Mouse (Mus musculus) lung, embryonic 15.5 days (tissue): ENCODE data around the gene Slc22a28. TPM values are rescaled to one million over a fixed set of nuclear protein-coding genes. Genes with fewer than 3 reads are reported as not detected.
"Not testable (repeated sequence)": the region's sequence is repeated elsewhere in the genome, so short reads cannot be mapped to it uniquely, and the experiment has no call there.

Experiments
- ATAC-seq: fragments of 200-750 bp; cut with Nextera tagmentation; 2 replicates; pipeline ENCODE4 v1.8.0; 2017; ENCODE audit warnings: moderate number of reproducible peaks, borderline replicate concordance; ENCODE audit not compliant: low FRiP score, low TSS enrichment; ENCODE audit errors: extremely low read depth
- H3K27ac ChIP-seq: fragments of 300-500 bp; sonication (generic); 2 replicates; pipeline ENCODE4 v1.5.1; 2015; ENCODE audit warnings: moderate library complexity, mild to moderate bottlenecking, inconsistent platforms
- H3K27me3 ChIP-seq: fragments of 300-500 bp; sonication (generic); 2 replicates; pipeline ENCODE4 v1.6.1; 2015; ENCODE audit warnings: inconsistent platforms
- H3K36me3 ChIP-seq: fragments of 300-500 bp; sonication (generic); 2 replicates; pipeline ENCODE4 v1.6.1; 2015; ENCODE audit warnings: inconsistent platforms
- H3K4me1 ChIP-seq: fragments of 300-500 bp; sonication (generic); 2 replicates; pipeline ENCODE4 v1.6.1; 2015; ENCODE audit warnings: inconsistent platforms
- H3K4me2 ChIP-seq: fragments of 300-500 bp; sonication (generic); 2 replicates; pipeline ENCODE4 v1.6.1; 2015; ENCODE audit warnings: inconsistent platforms, mild to moderate bottlenecking, moderate library complexity
- H3K4me3 ChIP-seq: fragments of 300-500 bp; sonication (generic); 2 replicates; pipeline ENCODE4 v1.5.1; 2015; ENCODE audit warnings: mild to moderate bottlenecking, inconsistent platforms
- H3K9ac ChIP-seq: fragments of 300-500 bp; sonication (generic); 2 replicates; pipeline ENCODE4 v1.6.1; 2015; ENCODE audit warnings: inconsistent platforms
- H3K9me3 ChIP-seq: fragments of 300-500 bp; sonication (generic); 2 replicates; pipeline ENCODE4 v1.6.1; 2016; ENCODE audit warnings: inconsistent platforms
- WGBS: fragments of 180-500 bp; shearing (Covaris S2); methylation state at CpG from one replicate; pipeline ENCODE4 v1.1.7; 2015; 5-methylcytosine and 5-hydroxymethylcytosine counted together
- polyA plus RNA-seq: library from polyadenylated mRNA; unstranded; fragments of >200 nt; fragmentation: Nextera tagmentation; extraction: Ambion mirVana; gene quantifications from 2 replicates; pipeline ENCODE4 v1.2.1, GENCODE M21; 2015

The Slc22a28 gene
- polyA plus RNA-seq, result not detected in 2 replicates

DNA sequence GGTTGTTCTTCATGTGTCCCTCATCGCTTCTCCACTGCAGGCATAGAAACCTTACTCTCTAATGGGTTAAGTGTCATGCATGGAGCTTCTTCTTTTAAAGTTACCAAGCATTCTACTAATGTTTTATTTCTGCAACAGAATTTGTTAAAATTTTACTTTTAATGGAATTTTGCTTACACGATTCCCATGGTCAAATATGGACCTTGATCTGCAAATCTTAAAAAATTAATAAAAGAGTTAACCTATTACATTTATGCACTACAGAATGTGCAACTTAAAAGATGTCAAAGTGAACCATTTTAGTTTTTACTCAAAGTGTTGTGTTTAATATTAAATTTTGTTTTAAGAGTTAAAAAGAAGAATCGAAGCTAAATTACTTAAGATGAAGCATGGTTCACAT, at the start of gene Slc22a28:
TSS of gene Slc22a28 (minus strand) at position 102 of the 400 bp plus-strand sequence.
- H3K9me3 ChIP-seq, H3K27ac ChIP-seq, ATAC-seq, H3K4me2 ChIP-seq, H3K4me3 ChIP-seq, H3K9ac ChIP-seq, H3K36me3 ChIP-seq, H3K27me3 ChIP-seq, H3K4me1 ChIP-seq: not testable (repeated sequence)
- 86% methylated on average over 2 of the region's 3 CpGs for WGBS

DNA sequence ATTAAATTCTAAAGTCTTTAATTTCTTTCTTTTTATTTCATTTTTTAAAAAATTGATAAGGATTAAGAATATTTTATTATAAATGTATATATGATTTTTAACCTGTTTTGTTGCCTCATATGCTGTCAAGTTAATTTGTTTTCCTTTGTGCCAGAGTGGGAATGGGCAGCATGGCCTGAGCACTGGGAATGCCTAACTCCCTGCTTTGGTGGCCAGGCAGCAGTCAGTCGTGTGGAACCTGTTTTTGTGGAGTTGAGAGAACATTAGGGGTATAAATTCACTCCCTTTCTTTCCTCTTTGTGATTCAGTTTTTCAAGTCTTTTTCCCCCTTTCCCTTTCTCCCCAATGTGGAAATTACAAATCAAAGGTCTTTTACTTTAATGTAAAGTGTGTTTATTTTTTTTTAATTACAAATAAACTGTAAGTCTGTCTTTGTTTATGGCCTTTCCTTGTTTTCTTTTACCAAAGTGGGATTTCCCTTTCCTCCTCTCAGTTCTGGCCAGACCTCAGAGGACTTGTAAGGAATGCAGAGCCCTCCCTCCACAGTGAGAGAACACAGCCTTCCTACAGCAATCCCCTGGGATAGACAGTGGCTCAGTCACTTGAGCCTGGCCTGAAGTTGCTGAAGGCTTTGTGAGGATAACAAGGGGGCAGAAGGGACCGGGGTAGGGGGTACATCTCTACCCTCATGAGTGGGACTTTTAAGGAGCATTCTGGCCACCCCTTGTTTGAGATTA, 17.2 kb upstream of the Slc22a28 start:
- H3K9ac ChIP-seq, result no peak overlapping the region
- H3K27me3 ChIP-seq, result no peaks in the 10 kb centered on the region
- H3K9me3 ChIP-seq, result no peaks in the 10 kb centered on the region; the same call in 1 of the 2 replicates
- no peaks in the 10 kb centered on the region for H3K4me1 ChIP-seq
- H3K4me3 ChIP-seq, result no peak overlapping the region
- H3K4me2 ChIP-seq, result no peak overlapping the region
- no peaks in the 10 kb centered on the region for H3K36me3 ChIP-seq
- 48% methylated on average over 2 of the region's 2 CpGs for WGBS
- H3K27ac ChIP-seq, result no peak overlapping the region
- ATAC-seq, result no peak

GRCm38 (mm10) chr19:8142716-8143115, 10.9 kb upstream of the Slc22a28 start:
- not testable (repeated sequence) for ATAC-seq, H3K4me2 ChIP-seq, H3K4me3 ChIP-seq, H3K4me1 ChIP-seq, H3K36me3 ChIP-seq, H3K27me3 ChIP-seq, H3K9ac ChIP-seq, H3K27ac ChIP-seq, H3K9me3 ChIP-seq
- WGBS, result 77% methylated on average over 2 of the region's 2 CpGs

DNA sequence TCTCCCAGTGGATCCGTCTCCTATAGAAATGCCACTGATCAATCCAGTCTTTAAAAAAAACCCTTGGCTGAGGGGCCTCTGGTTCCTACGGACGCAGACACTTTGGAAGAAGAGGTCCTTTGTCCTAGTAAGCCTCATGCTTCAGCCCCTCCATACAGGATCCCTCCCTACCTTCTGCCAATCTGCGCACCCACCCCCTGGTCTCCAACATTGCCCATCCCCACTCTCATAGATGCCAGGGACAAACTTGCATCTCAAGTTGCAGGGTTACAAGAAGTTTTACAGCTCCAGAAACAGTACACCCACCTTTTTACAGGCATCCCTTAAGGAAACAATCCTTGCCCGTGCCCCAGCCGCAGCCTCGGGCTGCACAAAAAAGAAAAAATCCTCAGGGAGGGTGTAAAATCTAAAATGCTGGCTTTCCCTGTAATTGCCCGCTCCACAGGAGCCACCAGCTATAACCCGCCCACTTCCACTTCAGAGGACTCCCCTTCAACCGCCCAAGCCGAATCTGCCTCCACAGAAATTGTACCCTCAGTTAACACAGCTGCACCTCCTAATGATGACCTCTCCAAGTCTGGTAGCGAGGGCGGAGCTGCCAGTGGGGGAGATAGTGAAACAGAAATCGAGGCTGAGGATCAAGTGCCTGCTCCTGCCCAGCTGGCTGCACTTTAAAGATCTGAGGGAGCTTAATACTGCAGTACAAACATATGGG, 2.5 kb upstream of the Slc22a28 start:
- not testable (repeated sequence) for H3K9me3 ChIP-seq, H3K4me3 ChIP-seq, H3K27ac ChIP-seq, ATAC-seq, H3K4me1 ChIP-seq, H3K36me3 ChIP-seq, H3K9ac ChIP-seq, H3K27me3 ChIP-seq, H3K4me2 ChIP-seq
- 54% methylated on average over 14 of the region's 14 CpGs for WGBS

DNA sequence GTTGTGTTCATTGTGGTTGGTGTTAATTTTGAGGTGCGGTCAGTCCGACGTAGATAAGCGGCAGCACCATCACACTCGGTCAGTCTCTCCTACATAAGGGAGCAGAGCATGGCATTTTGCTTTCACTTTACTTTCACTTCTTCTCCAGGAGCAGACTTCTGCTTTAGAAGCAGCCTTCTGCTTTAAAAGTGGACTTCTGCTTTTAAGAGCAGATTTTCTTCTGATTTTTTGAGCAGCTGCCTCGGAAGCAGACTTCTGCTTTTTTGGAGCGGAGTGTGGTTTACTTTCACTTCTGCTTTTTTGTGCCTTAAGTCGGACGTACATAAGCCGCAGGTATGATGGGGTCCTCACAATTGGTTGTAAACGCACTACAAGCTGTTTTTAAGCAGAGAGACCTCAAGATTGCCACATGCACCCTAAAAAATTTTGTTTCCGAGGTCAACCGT, 111.9 kb downstream of the Slc22a28 start:
- Histone ChIP-seq H3K27ac (no peak overlapping the region), H3K9me3 (no peaks in the 10 kb centered on the region), H3K36me3 (no peaks in the 10 kb centered on the region), H3K4me2 (no peak overlapping the region), H3K4me3 (no peak overlapping the region), H3K4me1 (no peaks in the 10 kb centered on the region), H3K27me3 (no peaks in the 10 kb centered on the region), H3K9ac (no peak overlapping the region)
- no peak for ATAC-seq
- 89% methylated on average over 13 of the region's 13 CpGs for WGBS

DNA sequence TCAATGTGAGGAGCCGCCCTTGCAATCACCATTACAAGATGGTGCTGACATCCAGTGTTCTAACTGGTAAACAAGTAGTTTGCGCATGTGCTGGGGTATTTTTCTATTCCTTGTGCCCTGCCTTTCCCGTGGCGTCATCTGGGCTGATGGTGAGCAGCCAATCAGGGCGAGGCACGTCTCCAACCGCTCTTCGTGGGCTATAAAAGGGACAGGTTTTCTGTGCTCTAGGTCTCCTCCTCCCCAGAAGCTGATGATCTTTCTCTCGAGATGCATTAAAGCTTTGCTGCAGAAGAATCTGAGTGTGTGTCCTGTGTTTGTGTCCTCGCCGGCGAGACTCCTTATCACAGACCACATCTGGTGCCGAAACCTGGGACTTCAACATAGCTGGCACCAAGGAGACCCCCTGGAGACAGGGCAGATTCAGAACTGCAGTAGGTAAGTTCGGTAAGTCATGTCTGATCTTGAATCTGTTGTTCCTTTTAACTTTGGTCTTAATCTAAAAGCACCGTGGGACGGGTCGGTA, 112.4 kb downstream of the Slc22a28 start:
- 91% methylated on average over 17 of the region's 17 CpGs for WGBS
- not testable (repeated sequence) for H3K4me3 ChIP-seq, ATAC-seq

GRCm38 (mm10) chr19:8018535-8018934, 113.2 kb downstream of the Slc22a28 start:
- not testable (repeated sequence) for H3K4me1 ChIP-seq, ATAC-seq

More for the DNA sequence above, 112.4 kb downstream of the Slc22a28 start:
- H3K9me3 ChIP-seq, H3K4me2 ChIP-seq, H3K27me3 ChIP-seq, H3K4me1 ChIP-seq, H3K27ac ChIP-seq, H3K9ac ChIP-seq, H3K36me3 ChIP-seq: not testable (repeated sequence)

More at GRCm38 (mm10) chr19:8018535-8018934, 113.2 kb downstream of the Slc22a28 start:
- WGBS, result 91% methylated on average over 9 of the region's 9 CpGs
- H3K4me3 ChIP-seq, H3K27me3 ChIP-seq, H3K27ac ChIP-seq, H3K36me3 ChIP-seq, H3K4me2 ChIP-seq, H3K9me3 ChIP-seq, H3K9ac ChIP-seq: not testable (repeated sequence)

Other genes with a start within 250 kb of the Slc22a28 start
- gene Slc22a27, start 166.0 kb downstream of the Slc22a28 start, polyA plus RNA-seq, result not detected in 2 replicates
- gene Slc22a29, start 86.9 kb upstream of the Slc22a28 start, polyA plus RNA-seq, result 0.21 TPM in 1 of 2 replicates, not detected in the other